Mouse (Mus musculus): Measurements from ENCODE around the gene Twsg1. TPM values are rescaled to one million over a fixed set of nuclear protein-coding genes. Genes with fewer than 3 reads are reported as not detected.
A peak's percentile ranks its signal among the peaks of the same experiment; 100 is the strongest.

The Twsg1 gene
- total RNA-seq, 2 experiments from 2014 or later, result 27.8 to 28.5 TPM

DNA sequence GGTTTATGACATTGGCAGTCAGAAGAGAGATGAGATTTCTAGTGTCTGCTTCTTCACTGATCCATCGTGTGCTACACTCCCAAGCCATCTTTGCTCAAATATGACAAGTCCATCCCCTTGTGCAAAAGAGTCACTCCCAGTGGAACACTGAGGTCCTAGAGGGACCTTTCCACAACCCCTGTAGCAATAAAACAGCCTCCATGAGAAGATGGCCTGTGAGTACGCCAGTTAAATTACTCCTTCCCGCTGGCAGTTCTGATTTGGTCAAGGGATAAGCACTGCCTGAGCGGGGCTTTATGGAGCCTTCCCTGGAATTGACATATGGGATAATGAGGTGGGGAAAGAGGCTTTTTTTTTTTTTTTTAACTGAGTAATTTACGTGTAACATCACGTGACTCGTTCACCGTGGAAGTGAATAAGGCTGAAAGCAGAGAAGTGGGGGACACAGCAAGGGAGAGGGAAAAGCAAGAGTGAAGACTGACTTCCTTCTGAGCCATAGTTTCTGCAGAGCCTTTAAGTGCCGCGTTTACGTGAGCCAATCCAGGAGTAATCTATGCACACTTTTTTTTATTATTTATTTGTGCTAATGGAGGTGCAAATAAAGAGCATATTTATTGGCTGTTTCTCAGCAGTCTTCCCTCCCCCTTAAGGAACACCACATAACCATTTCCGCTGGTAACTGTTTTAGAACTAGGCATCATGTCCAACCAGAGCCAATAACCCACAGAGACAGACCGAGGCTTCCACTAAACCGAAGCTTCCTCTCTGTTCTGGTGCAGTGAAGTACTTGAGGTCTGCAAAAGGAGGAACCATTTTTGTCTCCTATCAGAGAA is 65.1 kb downstream of the Twsg1 start, which contains the start of gene Ralbp1:
Ralbp1 (minus strand) TSS at position 102 of the 833 bp plus-strand sequence.
- peak; percentile 34 to 37 for DNase-seq

GRCm38 (mm10) chr17:65885398-65885696 is 65.7 kb downstream of the Twsg1 start:
- no peak for DNase-seq

GRCm38 (mm10) chr17:65884691-65885397 is 66.2 kb downstream of the Twsg1 start:
- peak; percentile 100 for DNase-seq

GRCm38 (mm10) chr17:65884061-65884669 is 66.9 kb downstream of the Twsg1 start:
- peak in 1 of 2 experiments; percentile 20 for DNase-seq

GRCm38 (mm10) chr17:65877026-65877425 is 74.0 kb downstream of the Twsg1 start:
- no peak for DNase-seq

DNA sequence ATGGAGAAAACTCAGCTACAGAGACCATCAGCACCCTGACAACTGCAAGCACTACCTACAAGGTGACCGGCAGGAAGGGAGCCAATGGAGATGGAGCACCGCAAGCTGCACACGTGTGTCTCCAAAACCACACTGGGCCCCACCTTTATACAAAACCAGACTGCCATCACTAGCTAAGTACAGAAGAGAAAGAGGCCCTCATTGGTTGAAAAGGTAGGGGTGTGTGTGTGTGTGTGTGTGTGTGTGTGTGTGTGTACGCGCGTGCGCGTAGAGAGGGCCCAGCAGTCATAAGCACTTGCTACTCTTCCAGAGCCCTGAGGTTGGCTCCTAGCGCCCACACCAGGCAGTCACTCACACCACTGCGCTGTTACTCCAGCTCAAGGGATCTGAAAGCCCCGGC is 77.2 kb downstream of the Twsg1 start:
- DNase-seq, result no peak

DNA sequence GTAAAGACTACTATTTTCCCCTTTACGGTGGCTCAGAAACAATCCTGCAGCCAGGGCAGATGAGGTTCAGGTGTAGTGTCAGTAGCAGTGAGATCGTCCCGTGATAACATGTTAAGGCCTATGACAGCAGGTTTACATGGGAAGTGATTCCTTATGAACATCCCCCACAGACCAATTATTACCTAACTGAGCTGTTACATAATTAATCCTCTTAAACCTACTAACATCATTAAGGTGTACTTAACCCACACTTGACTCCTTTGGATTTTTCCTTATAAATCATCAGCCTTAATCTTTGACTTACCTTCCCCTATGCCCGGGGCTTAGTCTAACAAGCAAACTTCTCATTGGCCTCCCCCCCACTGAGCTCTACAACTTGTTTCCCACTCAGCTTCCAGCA is 77.9 kb downstream of the Twsg1 start:
- DNase-seq, result no peak

- DNase-seq, result no peak
Observed at GRCm38 (mm10) chr17:65872652-65873051, 78.4 kb downstream of the Twsg1 start.

GRCm38 (mm10) chr17:65872051-65872450 is 79.0 kb downstream of the Twsg1 start:
- no peak for DNase-seq

Other genes with a start within 250 kb of the Twsg1 start
- 10 to 100 TPM; 49.8 to 52.1 TPM for gene Rab31, start 178.5 kb downstream of the Twsg1 start, total RNA-seq (2021)
- 10 to 100 TPM; 35.7 to 36.9 TPM for gene Ppp4r1, start 168.7 kb downstream of the Twsg1 start, total RNA-seq (2021)
- 10 to 100 TPM; 55.1 to 59.2 TPM for gene Ralbp1, start 65.4 kb downstream of the Twsg1 start, total RNA-seq (2021)
- 100 to 1,000 TPM; 186 to 190 TPM for gene Ankrd12, start 125.9 kb upstream of the Twsg1 start, total RNA-seq (2021)
- 100 to 1,000 TPM; 257 to 261 TPM for gene Ndufv2, start 150.3 kb upstream of the Twsg1 start, total RNA-seq (2021)
- 10 to 100 TPM; 38.2 to 39.1 TPM for gene Washc1, start 160.3 kb upstream of the Twsg1 start, total RNA-seq (2021)
- gene Ddx11, start 172.3 kb upstream of the Twsg1 start, total RNA-seq (2021), result 1 to 10 TPM; 1.1 to 1.9 TPM

Measured in layer of hippocampus, postnatal 36 days (tissue).